Mouse (Mus musculus): ENCODE data around the gene Pola1. TPM values are rescaled to one million over a fixed set of nuclear protein-coding genes. Genes with fewer than 3 reads are reported as not detected.
A peak's percentile ranks its signal among the peaks of the same experiment; 100 is the strongest.

Pola1 gene
- polyA plus RNA-seq, 1 experiment from 2014 or later, result 5.3 TPM

DNA sequence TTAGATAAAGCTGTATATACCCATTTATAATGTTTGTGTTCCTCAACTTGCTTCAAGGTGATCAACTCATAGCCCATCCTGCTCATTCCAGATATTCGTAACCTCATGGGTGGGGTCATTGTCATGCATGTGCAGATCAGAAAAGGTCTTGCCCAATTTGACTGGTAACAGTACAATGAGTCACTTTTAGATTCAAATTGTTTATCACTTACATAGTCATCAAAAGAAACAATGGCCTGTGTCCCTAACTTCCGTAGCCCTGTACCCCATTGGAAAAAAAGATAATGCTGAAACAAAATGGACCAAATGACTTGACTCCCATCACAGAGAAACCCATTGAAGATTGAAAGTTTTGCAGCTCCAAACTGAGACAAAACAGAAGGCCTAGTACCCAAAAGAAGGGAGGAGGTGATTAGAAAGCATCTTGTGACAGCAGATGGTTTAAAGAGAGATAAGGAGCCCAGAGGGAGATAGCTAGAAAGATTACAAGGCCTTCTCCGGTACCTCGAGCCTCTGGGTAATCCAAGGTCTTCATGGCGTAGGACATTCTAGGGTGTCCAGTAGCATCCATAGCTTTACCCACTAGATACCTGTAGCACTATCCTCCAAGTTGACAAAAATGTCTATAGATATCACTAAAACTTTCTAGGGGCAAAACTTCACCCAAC, 32.1 kb upstream of the Pola1 start:
- H3K9ac ChIP-seq (replicated peaks), result no peak overlapping the region
- DNase-seq (no peak), ATAC-seq (no peak)
- TF ChIP-seq EP300 (IDR thresholded peaks at IDR 0.05; ENCODE audit: low read depth), result peak; percentile 40; the same call in 1 of the 2 replicates
- TF ChIP-seq CTCF (IDR thresholded peaks at IDR 0.05; ENCODE audit: low read depth), result no peak
- no peaks in the 10 kb centered on the region for H3K4me1 ChIP-seq (ENCODE audit: insufficient read depth)
- 72% methylated on average over 5 of the region's 5 CpGs for WGBS (ENCODE audit: insufficient replicate concordance)
- no peaks in the 10 kb centered on the region for H3K27me3 ChIP-seq (ENCODE audit: insufficient read depth, low read length)
- no peak overlapping the region for H3K4me2 ChIP-seq (ENCODE audit: low read depth, low read length)
- no peaks in the 10 kb centered on the region for H3K9me3 ChIP-seq (ENCODE audit: low read length)
- H3K27ac ChIP-seq (ENCODE audit: low read depth), result no peak overlapping the region
- H3K4me3 ChIP-seq (ENCODE audit: low read depth, low read length), result no peak overlapping the region
- no peaks in the 10 kb centered on the region for H3K36me3 ChIP-seq (replicated peaks; ENCODE audit: insufficient read depth, low read length)

DNA sequence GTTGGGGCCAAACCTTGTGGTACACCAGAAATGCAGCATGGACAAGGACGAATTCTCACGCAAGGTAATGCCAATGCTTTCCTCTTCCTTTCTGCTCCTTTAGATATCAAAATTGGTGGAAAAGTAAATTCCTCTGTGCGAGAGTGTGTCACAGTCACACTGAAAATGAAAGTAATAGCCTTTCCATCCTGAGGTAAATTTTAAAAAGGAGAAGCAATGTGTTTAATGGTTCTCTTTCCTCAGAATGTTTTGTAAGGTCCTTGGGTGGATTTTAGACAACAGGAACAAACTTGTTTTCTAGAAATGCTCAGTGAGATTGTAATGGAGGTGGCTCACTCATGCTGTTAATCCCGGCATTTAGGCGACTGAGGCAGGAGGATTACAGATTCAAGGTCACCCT, 23.2 kb upstream of the Pola1 start:
- WGBS (ENCODE audit: insufficient replicate concordance), result 63% methylated on average over 5 of the region's 5 CpGs
- H3K9me3 ChIP-seq (ENCODE audit: low read length), result no peaks in the 10 kb centered on the region
- no peak for ATAC-seq

DNA sequence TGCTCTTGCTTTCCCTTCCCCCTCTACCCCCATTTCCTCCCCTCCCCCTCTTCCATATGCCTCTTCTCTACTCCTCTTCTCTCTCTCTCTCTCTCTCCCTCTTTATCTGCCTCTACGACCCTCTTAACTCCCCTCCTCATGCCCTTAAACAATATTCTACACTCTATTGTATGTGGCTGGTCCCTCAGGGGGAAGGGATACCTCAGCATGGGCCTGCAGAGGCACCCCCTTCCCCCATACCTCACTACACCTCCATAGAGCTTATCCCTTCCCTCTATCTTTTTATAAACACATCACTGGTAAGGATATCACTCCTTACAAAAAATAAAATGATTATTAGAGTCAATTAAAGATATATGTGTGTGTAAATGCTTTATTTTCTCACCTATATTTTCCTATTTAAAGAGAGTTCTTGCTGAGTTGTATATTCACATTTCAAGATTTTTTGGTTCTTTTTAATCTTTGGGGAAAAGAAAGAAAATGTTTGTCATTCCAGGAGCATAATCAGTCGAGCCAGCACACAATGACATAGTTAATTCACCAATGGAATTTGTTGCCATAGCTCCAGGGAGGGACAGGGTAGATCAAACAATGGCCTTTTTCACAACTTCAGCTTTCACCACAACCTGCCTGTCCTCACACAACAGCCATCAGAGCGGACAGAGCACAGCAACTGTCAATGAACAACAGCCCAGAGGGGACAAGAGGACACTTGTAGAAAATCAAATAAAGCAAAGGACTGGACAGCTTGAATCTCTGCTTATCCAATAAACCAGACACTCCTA, 22.5 kb upstream of the Pola1 start, which contains the start of gene Pcyt1b:
TSS of gene Pcyt1b (plus strand) at position 646 of the 785 bp plus-strand sequence.
- DNase-seq, result no peak
- no peak for TF ChIP-seq EP300 (IDR thresholded peaks at IDR 0.05; ENCODE audit: low read depth)
- TF ChIP-seq CTCF (IDR thresholded peaks at IDR 0.05; ENCODE audit: low read depth), result no peak
- no peak within 1 kb of the TSS for H3K27ac ChIP-seq (ENCODE audit: low read depth)
- no peak within 1 kb of the TSS for H3K4me3 ChIP-seq (ENCODE audit: low read depth, low read length)
- H3K4me2 ChIP-seq (ENCODE audit: low read depth, low read length), result no peak within 1 kb of the TSS
- no peaks in the 10 kb centered on the region for H3K4me1 ChIP-seq (ENCODE audit: insufficient read depth)
- H3K36me3 ChIP-seq (replicated peaks; ENCODE audit: insufficient read depth, low read length), result no peaks in the 10 kb centered on the region
- WGBS (ENCODE audit: insufficient replicate concordance), result 34% methylated on average over 3 of the region's 3 CpGs
- no peaks in the 10 kb centered on the region for H3K9me3 ChIP-seq (ENCODE audit: low read length)
- no peak within 1 kb of the TSS for H3K9ac ChIP-seq (replicated peaks)
- no peaks in the 10 kb centered on the region for H3K27me3 ChIP-seq (ENCODE audit: insufficient read depth, low read length)
- peak; percentile 21 for ATAC-seq

More for the DNA sequence above, 23.2 kb upstream of the Pola1 start:
- H3K4me2 ChIP-seq (ENCODE audit: low read depth, low read length), result no peak overlapping the region
- H3K9ac ChIP-seq (replicated peaks), result no peak overlapping the region
- H3K4me3 ChIP-seq (ENCODE audit: low read depth, low read length), result no peak overlapping the region
- TF ChIP-seq CTCF (IDR thresholded peaks at IDR 0.05; ENCODE audit: low read depth), result no peak
- TF ChIP-seq EP300 (IDR thresholded peaks at IDR 0.05; ENCODE audit: low read depth), result no peak
- no peak overlapping the region for H3K27ac ChIP-seq (ENCODE audit: low read depth)
- H3K27me3 ChIP-seq (ENCODE audit: insufficient read depth, low read length), result no peaks in the 10 kb centered on the region
- H3K4me1 ChIP-seq (ENCODE audit: insufficient read depth), result no peaks in the 10 kb centered on the region
- DNase-seq, result no peak
- H3K36me3 ChIP-seq (replicated peaks; ENCODE audit: insufficient read depth, low read length), result no peaks in the 10 kb centered on the region

- no peak overlapping the region for H3K4me3 ChIP-seq (ENCODE audit: low read depth, low read length)
- no peaks in the 10 kb centered on the region for H3K9me3 ChIP-seq (ENCODE audit: low read length)
- H3K27me3 ChIP-seq (ENCODE audit: insufficient read depth, low read length), result no peaks in the 10 kb centered on the region
- H3K36me3 ChIP-seq (replicated peaks; ENCODE audit: insufficient read depth, low read length), result no peaks in the 10 kb centered on the region
- H3K9ac ChIP-seq (replicated peaks), result no peak overlapping the region
- TF ChIP-seq CTCF (IDR thresholded peaks at IDR 0.05; ENCODE audit: low read depth), result no peak
- no peak for TF ChIP-seq EP300 (IDR thresholded peaks at IDR 0.05; ENCODE audit: low read depth)
- no peak overlapping the region for H3K4me2 ChIP-seq (ENCODE audit: low read depth, low read length)
- no peak overlapping the region for H3K27ac ChIP-seq (ENCODE audit: low read depth)
- H3K4me1 ChIP-seq (ENCODE audit: insufficient read depth), result no peaks in the 10 kb centered on the region
- 85% methylated on average over 2 of the region's 2 CpGs for WGBS (ENCODE audit: insufficient replicate concordance)
- ATAC-seq, result no peak
- no peak for DNase-seq
Measured at GRCm38 (mm10) chrX:93650738-93651137, 18.8 kb upstream of the Pola1 start.

- ATAC-seq, result no peak
- no peak overlapping the region for H3K27ac ChIP-seq (ENCODE audit: low read depth)
Measured at GRCm38 (mm10) chrX:93644022-93644421, 12.1 kb upstream of the Pola1 start.

GRCm38 (mm10) chrX:93643600-93643999, 11.6 kb upstream of the Pola1 start:
- WGBS (ENCODE audit: insufficient replicate concordance), result 73% methylated on average over 3 of the region's 3 CpGs
- no peak for TF ChIP-seq CTCF (IDR thresholded peaks at IDR 0.05; ENCODE audit: low read depth)
- H3K4me1 ChIP-seq (ENCODE audit: insufficient read depth), result no peaks in the 10 kb centered on the region
- DNase-seq, result no peak
- no peaks in the 10 kb centered on the region for H3K9me3 ChIP-seq (ENCODE audit: low read length)
- H3K27me3 ChIP-seq (ENCODE audit: insufficient read depth, low read length), result no peaks in the 10 kb centered on the region
- H3K9ac ChIP-seq (replicated peaks), result no peak overlapping the region
- no peak overlapping the region for H3K4me3 ChIP-seq (ENCODE audit: low read depth, low read length)
- ATAC-seq, result no peak
- no peak overlapping the region for H3K27ac ChIP-seq (ENCODE audit: low read depth)
- H3K36me3 ChIP-seq (replicated peaks; ENCODE audit: insufficient read depth, low read length), result no peaks in the 10 kb centered on the region
- no peak overlapping the region for H3K4me2 ChIP-seq (ENCODE audit: low read depth, low read length)

More at GRCm38 (mm10) chrX:93644022-93644421, 12.1 kb upstream of the Pola1 start:
- Histone ChIP-seq H3K36me3 (replicated peaks; ENCODE audit: insufficient read depth, low read length) (no peaks in the 10 kb centered on the region), H3K4me1 (ENCODE audit: insufficient read depth) (no peaks in the 10 kb centered on the region), H3K9ac (replicated peaks) (no peak overlapping the region), H3K27me3 (ENCODE audit: insufficient read depth, low read length) (no peaks in the 10 kb centered on the region), H3K9me3 (ENCODE audit: low read length) (no peaks in the 10 kb centered on the region), H3K4me2 (ENCODE audit: low read depth, low read length) (no peak overlapping the region), H3K4me3 (ENCODE audit: low read depth, low read length) (no peak overlapping the region)
- no peak for DNase-seq
- no peak for TF ChIP-seq CTCF (IDR thresholded peaks at IDR 0.05; ENCODE audit: low read depth)
- TF ChIP-seq EP300 (IDR thresholded peaks at IDR 0.05; ENCODE audit: low read depth), result no peak

All from liver, postnatal 0 days (tissue).